Mouse (Mus musculus) CH12.LX (cell line): ENCODE results near the gene Evi5.

Experiments
- EP300 ChIP-seq: IDR thresholded peaks from 2 replicates; pipeline ENCODE4 v1.6.1; 2011; ENCODE audit warnings: low read length, improper control_type of control experiment
- POLR2A ChIP-seq: IDR thresholded peaks from 2 replicates; pipeline ENCODE4 v1.6.1; 2011; ENCODE audit warnings: low read depth, mild to moderate bottlenecking, improper control_type of control experiment, low read length
- ZMIZ1 ChIP-seq: IDR thresholded peaks from 2 replicates; pipeline ENCODE4 v1.6.1; 2012; ENCODE audit warnings: low read depth, mild to moderate bottlenecking, inconsistent platforms, low read length, improper control_type of control experiment

DNA sequence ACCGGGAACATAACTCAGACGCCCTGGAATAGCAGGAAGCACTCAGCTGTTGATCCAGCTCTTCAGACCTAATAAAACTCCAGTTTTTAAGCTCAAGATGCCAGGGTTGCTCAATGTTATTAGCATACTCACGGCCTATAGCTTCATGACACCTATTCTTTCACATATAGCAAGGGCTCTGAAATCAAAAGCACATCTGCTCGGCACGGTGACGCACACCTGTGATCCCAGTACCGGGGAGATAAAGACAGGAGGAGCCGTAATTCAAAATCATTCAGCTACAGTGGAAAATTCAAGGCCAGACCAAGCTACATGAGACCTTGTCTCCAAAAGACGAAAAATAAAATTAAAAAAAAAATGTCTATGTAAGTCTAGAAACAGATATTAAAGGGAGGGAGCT lies 173.2 kb downstream of the Evi5 start:
- TF ChIP-seq POLR2A (no peak), EP300 (no peak), ZMIZ1 (no peak)
